Mouse (Mus musculus) G1E (cell line): ENCODE results near the gene Trak1.

Experiments used
- CTCF ChIP-seq: IDR thresholded peaks from 2 replicates; pipeline ENCODE4 v1.5.1; 2012; ENCODE audit warnings: low read depth, low read length, inconsistent platforms, mixed read lengths
- GATA1 ChIP-seq: IDR thresholded peaks from 2 replicates; pipeline ENCODE4 v1.6.1; 2012; ENCODE audit warnings: borderline replicate concordance, low read length, inconsistent platforms, mixed read lengths
- TAL1 ChIP-seq: conservative IDR thresholded peaks from 2 replicates; pipeline ENCODE4 v1.6.1; 2012; ENCODE audit warnings: low read depth, low read length, inconsistent platforms, mixed read lengths

DNA sequence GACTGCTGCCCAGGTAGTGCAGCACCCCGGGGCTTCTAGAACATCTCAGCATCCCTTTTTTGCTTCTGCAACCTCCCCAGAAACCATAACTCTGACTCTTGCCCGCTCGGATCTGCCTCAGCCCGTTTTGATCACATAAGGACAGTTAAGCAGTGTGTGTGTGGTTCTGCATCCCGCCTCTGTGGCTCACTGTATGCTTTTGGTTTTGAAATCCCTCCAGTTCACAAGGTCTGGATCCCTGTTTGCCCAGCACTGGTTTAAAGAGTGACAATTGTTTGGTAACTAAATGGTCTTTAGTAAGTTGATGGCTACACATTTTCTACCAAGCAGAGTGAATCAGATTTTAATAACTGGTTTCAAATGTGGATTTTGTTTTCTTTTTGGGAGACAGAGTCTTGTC lies 119.2 kb downstream of the Trak1 start:
- TF ChIP-seq CTCF: no peak
- TF ChIP-seq GATA1: no peak
- no peak for TF ChIP-seq TAL1
